Mouse (Mus musculus): Measurements from ENCODE around the gene 4930447C04Rik.

4930447C04Rik gene

GRCm38 (mm10) chr12:72942171-72942570, 1.6 kb upstream of the 4930447C04Rik start:
- no peak for DNase-seq

DNA sequence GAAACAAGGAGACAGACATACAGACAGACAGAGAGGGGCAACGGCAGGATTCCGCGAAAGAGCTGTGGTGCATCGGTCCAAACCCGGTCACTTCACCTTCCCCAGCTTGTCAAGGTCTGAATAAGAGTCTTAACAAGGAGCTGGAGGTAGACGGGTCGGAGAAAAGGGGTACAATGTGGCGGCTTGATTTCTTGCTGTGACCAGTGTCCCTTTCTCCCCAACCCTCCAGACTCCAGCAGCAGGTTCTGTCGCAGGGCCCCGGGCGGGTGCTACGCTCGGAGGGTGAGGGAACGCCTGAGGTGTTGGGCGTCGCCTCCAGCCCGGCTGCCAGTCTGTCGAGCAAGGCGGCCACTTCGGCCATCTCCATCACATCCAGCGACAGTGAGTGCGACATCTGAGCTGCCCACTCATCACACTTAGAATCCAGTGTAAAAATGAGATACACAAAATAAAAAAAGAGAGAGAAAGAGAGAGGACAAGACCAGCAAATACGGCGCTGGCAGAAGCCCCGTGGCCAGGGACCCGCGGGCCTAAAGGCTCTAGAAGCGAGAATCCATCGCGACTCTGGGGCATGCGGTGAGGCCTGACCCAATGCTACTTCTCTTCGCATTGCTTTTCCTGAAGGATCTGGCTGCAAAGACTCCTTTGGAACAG, 951 bp upstream of the 4930447C04Rik start:
- no peak for DNase-seq

DNA sequence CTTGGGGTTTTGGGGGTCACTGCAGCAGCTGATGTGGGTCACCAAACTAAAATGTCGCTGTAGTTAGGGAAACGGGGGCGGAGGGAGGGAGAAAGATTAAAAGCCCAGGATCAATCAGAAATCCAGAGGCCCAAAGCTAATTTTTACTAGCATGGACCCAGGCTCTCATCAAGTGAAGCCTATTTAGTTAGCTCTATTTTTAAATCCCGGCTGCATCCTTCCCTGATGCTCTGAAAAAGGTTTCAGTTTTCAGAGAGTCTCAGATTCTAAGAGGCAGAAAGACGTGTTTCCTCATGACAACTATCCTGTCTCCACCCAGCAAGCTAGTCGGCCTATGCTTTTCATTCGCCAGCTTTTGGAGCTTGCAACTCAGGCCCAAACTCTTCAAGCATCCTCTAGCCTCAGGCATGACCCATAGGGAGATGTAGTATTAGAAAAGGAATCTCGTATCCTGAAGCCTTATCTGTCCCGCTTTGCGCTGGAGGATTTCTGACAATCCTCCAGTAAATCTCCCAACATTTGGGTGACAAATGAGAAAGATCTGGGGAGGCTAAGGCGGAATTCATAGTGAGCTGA, 336 bp upstream of the 4930447C04Rik start:
- no peak for DNase-seq

- peak; percentile 6 for DNase-seq
Observed at GRCm38 (mm10) chr12:72939616-72940015, 958 bp downstream of the 4930447C04Rik start, which contains the start of gene Six6. TSS of gene Six6 (plus strand) at chr12:72939892.

DNA sequence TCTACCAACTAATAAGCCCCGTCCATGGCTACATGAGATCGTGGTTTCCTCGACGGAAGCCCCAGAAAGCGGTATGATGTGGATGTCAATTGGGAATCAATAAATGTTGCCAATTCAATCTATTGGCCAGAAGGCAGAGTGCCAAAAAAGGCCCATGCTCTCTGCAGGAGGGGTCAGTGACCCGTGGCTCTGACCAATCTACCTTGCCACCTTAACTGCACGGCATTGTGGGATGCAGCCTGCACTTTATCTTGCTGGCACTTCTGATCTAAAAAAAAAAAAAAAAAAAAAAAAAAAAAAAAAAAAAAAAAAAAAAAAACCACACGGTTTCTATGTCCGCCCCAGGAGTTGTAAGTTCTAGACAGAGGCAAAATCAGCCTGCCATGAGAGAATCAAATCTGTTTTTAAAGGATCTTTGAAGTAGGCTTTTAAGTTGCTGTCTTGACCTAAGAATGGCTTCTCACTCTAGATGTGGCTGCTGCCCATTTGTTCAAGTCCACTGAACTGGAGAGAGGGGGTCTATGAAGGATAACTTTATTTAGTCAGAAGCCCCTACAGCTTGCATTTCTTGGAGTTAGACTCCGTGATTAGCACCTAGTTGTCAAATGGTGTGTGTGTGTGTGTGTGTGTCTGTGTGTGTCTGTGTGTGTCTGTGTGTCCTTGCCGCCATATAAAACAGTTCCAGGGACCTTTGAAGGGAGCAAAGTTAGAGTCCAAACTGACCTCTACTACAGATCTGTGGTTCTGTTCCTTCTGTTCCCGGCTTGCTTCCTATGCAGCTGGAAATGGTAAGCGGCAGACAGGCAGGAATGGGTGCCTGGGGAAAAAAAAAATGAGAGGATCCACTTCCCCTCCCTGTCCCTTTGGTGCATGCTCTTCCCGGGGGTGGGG, 1.7 kb downstream of the 4930447C04Rik start:
- no peak for DNase-seq

DNA sequence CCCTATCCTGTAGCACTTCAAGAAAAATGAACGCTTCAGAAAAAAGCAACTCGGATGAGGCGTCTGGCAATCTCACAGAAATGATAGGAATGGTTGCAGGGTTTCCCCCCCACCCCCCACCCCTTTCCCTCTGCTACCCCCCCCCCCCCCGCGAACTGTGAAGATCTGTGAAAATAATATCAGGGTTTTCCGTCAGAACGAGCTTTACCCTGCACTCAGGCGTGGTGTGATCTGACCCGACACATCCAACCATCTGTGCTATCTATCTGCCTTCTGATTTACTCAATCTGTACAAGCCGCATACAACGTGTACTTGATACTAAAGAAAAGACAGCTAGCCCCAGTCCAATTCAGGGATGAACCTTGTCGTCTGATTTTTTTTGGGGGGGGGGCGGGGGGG, 2.4 kb downstream of the 4930447C04Rik start:
- no peak for DNase-seq

DNA sequence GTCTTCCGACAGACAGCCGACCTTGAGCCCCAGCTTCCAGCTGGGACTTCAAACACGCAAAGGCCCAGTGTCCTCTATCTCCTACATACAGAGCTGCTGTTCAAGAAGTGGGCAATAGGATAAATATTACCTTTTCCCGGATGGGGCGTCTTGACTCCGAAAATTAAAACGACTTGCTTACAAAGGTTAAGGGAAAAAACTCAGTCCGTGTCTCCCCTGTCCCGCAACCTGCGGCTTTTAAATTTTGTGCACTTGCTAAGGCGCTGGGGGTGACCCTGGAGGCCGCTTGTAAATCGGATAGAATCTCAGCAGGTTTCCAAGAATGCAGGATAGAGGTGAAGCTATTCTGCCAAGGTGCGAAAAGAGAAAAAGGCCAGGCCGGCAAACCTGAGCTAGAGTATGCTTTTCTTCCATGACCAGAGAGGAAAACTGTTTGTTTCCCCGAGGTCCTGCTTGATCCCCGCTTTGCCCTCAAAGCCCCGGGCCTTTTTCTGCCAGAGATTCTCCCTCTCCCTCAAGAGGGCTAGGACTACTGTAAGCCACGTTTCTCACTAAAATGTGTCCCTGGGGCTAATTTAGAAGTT, 2.9 kb downstream of the 4930447C04Rik start:
- DNase-seq = no peak

GRCm38 (mm10) chr12:72936751-72937150, 3.8 kb downstream of the 4930447C04Rik start:
- no peak for DNase-seq

GRCm38 (mm10) chr12:72917159-72917993, 23.2 kb downstream of the 4930447C04Rik start:
- DNase-seq = no peak

GRCm38 (mm10) chr12:72854377-72855032, 86.1 kb downstream of the 4930447C04Rik start:
- DNase-seq = no peak

DNA sequence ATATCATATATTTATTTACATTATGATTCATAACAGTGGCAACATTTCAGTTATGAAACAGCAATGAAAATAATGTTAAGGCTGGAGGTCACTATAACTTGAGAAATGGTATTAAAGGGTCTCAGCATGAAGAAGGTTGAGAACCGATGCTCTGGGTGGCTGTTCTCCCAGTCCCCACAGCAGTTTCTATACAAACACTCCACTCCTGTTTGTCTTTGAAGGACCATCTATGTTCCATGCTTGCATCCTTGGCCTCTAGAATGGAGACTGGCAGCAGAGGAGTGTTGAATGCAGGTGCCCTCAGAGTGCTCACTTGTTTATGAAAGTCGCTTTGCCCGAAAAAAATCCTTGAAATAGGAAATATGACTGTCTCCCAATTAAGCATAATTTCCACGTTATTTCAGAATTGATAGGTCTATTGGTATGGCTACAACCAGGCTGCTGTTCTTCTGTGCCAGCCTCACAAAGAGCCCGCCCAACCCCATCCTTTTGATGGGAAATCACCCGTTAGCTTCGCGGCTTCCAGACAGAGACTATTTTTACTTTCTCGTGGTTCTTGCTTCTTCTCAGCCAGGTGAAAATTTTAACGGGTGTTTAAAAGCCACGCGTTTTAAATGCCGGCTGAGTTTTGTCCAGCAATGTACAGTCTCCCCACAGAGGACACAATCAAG, 87.0 kb downstream of the 4930447C04Rik start:
- no peak for DNase-seq

DNA sequence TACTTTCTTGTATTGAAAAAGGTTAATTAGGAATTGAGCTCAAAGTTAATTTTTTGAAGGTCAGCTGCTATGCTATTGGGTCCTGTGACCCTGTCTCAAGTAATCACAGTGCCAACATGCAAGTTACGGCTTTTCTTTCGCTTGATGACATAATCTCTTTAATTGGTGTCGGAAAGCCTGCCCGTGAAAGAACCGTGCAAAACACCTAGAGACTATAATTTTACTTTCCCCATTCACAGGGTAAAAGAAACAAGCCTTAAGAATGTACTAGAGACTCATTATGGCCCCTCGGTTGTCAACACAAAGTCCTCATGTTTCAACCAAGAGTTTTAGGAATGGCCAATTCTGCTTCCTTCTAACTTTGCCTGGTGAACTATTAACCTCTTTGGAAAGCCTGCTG, 88.3 kb downstream of the 4930447C04Rik start:
- DNase-seq = no peak

GRCm38 (mm10) chr12:72850146-72850545, 90.4 kb downstream of the 4930447C04Rik start:
- DNase-seq = no peak

- peak; percentile 59 for DNase-seq
Observed at GRCm38 (mm10) chr12:72847725-72848124, 92.8 kb downstream of the 4930447C04Rik start.

GRCm38 (mm10) chr12:72845946-72846345, 94.6 kb downstream of the 4930447C04Rik start:
- DNase-seq = no peak

GRCm38 (mm10) chr12:72843973-72844620, 96.5 kb downstream of the 4930447C04Rik start:
- peak; percentile 82 for DNase-seq

GRCm38 (mm10) chr12:72843555-72843954, 97.0 kb downstream of the 4930447C04Rik start:
- DNase-seq = no peak

DNA sequence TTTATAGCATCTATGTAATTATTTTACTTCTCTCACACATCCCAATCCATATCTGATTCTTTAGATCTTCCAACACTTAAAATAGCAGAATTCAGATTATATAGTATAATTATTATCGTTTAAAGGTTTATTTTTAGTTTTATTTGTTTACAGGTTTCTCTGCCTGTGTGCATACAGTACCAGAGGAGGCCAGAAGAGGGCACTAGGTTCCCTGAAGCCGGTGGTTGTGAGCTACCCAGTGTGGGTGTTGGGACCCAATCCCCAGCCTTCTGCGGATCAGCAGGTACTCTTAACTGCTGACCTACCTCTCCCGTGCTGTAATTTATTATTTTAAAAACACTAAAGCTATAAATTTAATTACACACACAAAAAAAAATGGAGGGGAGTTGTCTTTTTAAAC, 97.4 kb downstream of the 4930447C04Rik start:
- DNase-seq = peak; percentile 34

DNA sequence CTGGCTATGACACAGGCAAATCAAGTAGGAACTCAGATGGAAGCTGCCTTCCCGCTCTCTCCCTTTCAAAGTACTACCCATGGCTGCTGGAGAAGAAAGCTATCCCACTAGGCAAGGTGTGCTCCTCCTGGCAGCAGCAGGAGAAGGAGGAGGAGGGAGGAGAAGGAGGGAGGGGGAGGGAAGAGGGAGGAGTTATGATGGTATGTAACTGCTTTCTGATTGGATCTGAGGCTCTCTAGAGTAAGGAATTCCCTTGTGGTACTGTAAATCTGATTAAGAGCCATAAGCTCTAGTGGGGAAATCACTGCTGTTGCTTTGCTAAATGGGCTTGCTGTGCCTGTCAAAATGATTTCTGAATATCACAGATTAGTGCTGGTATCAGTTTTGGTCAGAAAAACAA, 99.1 kb downstream of the 4930447C04Rik start:
- DNase-seq = no peak

DNA sequence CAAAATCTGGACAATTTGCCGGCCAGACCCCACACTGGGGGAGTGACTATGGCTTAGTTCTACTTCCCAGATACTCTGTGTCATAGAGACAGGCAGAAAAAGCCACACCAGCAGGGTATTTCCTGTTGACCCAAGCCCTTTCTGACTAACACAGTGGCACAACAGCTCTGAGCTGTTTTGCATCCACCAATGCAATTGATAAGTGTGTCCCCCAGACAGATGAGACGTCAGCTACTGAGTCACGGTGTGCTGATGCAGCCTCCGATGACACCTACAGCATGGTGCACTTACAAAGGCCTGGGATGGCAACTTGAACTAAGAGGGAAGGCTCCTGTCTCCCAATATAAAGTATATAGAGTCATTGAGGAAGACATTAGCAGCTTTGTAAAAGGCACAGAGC, 103.3 kb downstream of the 4930447C04Rik start:
- no peak for DNase-seq
